Mouse (Mus musculus) embryonic facial prominence, embryonic 13.5 days (tissue): Measurements from ENCODE around the gene Arhgef3. TPM values are rescaled to one million over a fixed set of nuclear protein-coding genes. Genes with fewer than 3 reads are reported as not detected.

Experiments
- ATAC-seq: fragments of 200-750 bp; cut with Nextera tagmentation; 2 replicates; pipeline ENCODE4 v1.8.0; 2017; ENCODE audit warnings: low read depth; ENCODE audit not compliant: insufficient number of reproducible peaks, insufficient read depth, low FRiP score, low TSS enrichment
- H3K27ac ChIP-seq: fragments of 300-500 bp; sonication (generic); 2 replicates; pipeline ENCODE4 v1.5.1; 2015; ENCODE audit warnings: moderate library complexity, mild to moderate bottlenecking, inconsistent platforms
- H3K27me3 ChIP-seq: fragments of 300-500 bp; sonication (generic); 2 replicates; pipeline ENCODE4 v1.6.1; 2015; ENCODE audit warnings: mild to moderate bottlenecking, inconsistent platforms
- H3K36me3 ChIP-seq: fragments of 300-500 bp; sonication (generic); 2 replicates; pipeline ENCODE4 v1.6.1; 2015; ENCODE audit warnings: mild to moderate bottlenecking, inconsistent platforms
- H3K4me1 ChIP-seq: fragments of 300-500 bp; sonication (generic); 2 replicates; pipeline ENCODE4 v1.6.1; 2015; ENCODE audit warnings: inconsistent platforms
- H3K4me2 ChIP-seq: fragments of 300-500 bp; sonication (generic); 2 replicates; pipeline ENCODE4 v1.6.1; 2015; ENCODE audit warnings: moderate library complexity, mild to moderate bottlenecking, inconsistent platforms
- H3K4me3 ChIP-seq: fragments of 300-500 bp; sonication (generic); 2 replicates; pipeline ENCODE4 v1.5.1; 2015; ENCODE audit warnings: mild to moderate bottlenecking, inconsistent platforms
- H3K9ac ChIP-seq: fragments of 300-500 bp; sonication (generic); 2 replicates; pipeline ENCODE4 v1.6.1; 2015; ENCODE audit warnings: mild to moderate bottlenecking, inconsistent platforms
- H3K9me3 ChIP-seq: fragments of 300-500 bp; sonication (generic); 2 replicates; pipeline ENCODE4 v1.6.1; 2016; ENCODE audit warnings: inconsistent platforms
- WGBS: fragments of 180-500 bp; shearing (Covaris S2); methylation state at CpG from one replicate; pipeline ENCODE4 v1.1.7; 2015; ENCODE audit warnings: mixed read lengths; 5-methylcytosine and 5-hydroxymethylcytosine counted together
- polyA plus RNA-seq: library from polyadenylated mRNA; unstranded; fragments of >200 nt; fragmentation: Nextera tagmentation; extraction: Ambion mirVana; gene quantifications from 2 replicates; pipeline ENCODE4 v1.2.1, GENCODE M21; 2015

Arhgef3 gene
- polyA plus RNA-seq, result 12.6 and 12.8 TPM in 2 replicates

GRCm38 (mm10) chr14:27114362-27115274 is at the start of gene Arhgef3:
Gene Arhgef3, plus strand, starts transcription at chr14:27114899.
- under 1% methylated on average over 58 of the region's 58 CpGs for WGBS
- Histone ChIP-seq H3K9ac (peak within 1 kb of the TSS; percentile 76), H3K4me2 (peak within 1 kb of the TSS; percentile 98), H3K4me3 (peak within 1 kb of the TSS; percentile 65), H3K27ac (no peak within 1 kb of the TSS), H3K36me3 (no peaks in the 10 kb centered on the region), H3K9me3 (no peaks in the 10 kb centered on the region), H3K4me1 (peaks cover 14% of the 10 kb centered on the region; the same call in 1 of the 2 replicates), H3K27me3 (peaks cover 27% of the 10 kb centered on the region)
- peak; percentile 64; the same call in 1 of the 2 replicates for ATAC-seq

GRCm38 (mm10) chr14:27066171-27066929 is 48.3 kb upstream of the Arhgef3 start:
- H3K9me3 ChIP-seq, result no peaks in the 10 kb centered on the region
- peak overlapping the region; percentile 89 for H3K27ac ChIP-seq
- H3K27me3 ChIP-seq, result no peaks in the 10 kb centered on the region
- ATAC-seq, result no peak
- H3K4me1 ChIP-seq, result peaks cover 80% of the 10 kb centered on the region
- no peak overlapping the region for H3K4me3 ChIP-seq
- 12% methylated on average over 9 of the region's 9 CpGs for WGBS
- 0 out of 2 replicates have a peak overlapping the region, but pooled peaks have one; percentile 40 for H3K9ac ChIP-seq
- H3K36me3 ChIP-seq, result no peaks in the 10 kb centered on the region
- H3K4me2 ChIP-seq, result peak overlapping the region; percentile 27

- ATAC-seq, result peak; percentile 57; the same call in 1 of the 2 replicates
- H3K9ac ChIP-seq, result 0 out of 2 replicates have a peak overlapping the region, but pooled peaks have one; percentile 37
- H3K27ac ChIP-seq, result peak overlapping the region; percentile 89
- H3K4me1 ChIP-seq, result peaks cover 87% of the 10 kb centered on the region
- no peaks in the 10 kb centered on the region for H3K27me3 ChIP-seq
- H3K36me3 ChIP-seq, result no peaks in the 10 kb centered on the region
- H3K9me3 ChIP-seq, result no peaks in the 10 kb centered on the region
- H3K4me3 ChIP-seq, result no peak overlapping the region
- H3K4me2 ChIP-seq, result peak overlapping the region; percentile 31
- 9% methylated on average over 6 of the region's 6 CpGs for WGBS
Observed at GRCm38 (mm10) chr14:27067866-27068271, 46.8 kb upstream of the Arhgef3 start.

- Histone ChIP-seq H3K4me3 (no peak overlapping the region), H3K4me1 (peaks cover 95% of the 10 kb centered on the region), H3K4me2 (peak overlapping the region; percentile 12; the same call in 1 of the 2 replicates), H3K9ac (no peak overlapping the region), H3K27ac (peak overlapping the region; percentile 89), H3K36me3 (no peaks in the 10 kb centered on the region), H3K9me3 (no peaks in the 10 kb centered on the region), H3K27me3 (no peaks in the 10 kb centered on the region)
- no peak for ATAC-seq
- WGBS, result 12% methylated on average over 8 of the region's 8 CpGs
Observed at GRCm38 (mm10) chr14:27069434-27070097, 45.1 kb upstream of the Arhgef3 start.

GRCm38 (mm10) chr14:27070128-27070527 is 44.6 kb upstream of the Arhgef3 start:
- peaks cover 99% of the 10 kb centered on the region for H3K4me1 ChIP-seq
- peak overlapping the region; percentile 37; the same call in 1 of the 2 replicates for H3K4me2 ChIP-seq
- no peak for ATAC-seq
- 13% methylated on average over 3 of the region's 3 CpGs for WGBS
- H3K4me3 ChIP-seq, result no peak overlapping the region
- H3K27ac ChIP-seq, result peak overlapping the region; percentile 89
- H3K36me3 ChIP-seq, result no peaks in the 10 kb centered on the region
- H3K9me3 ChIP-seq, result no peaks in the 10 kb centered on the region
- H3K27me3 ChIP-seq, result no peaks in the 10 kb centered on the region
- no peak overlapping the region for H3K9ac ChIP-seq

GRCm38 (mm10) chr14:27070758-27071157 is 43.9 kb upstream of the Arhgef3 start:
- Histone ChIP-seq H3K4me1 (peaks cover 100% of the 10 kb centered on the region), H3K9me3 (no peaks in the 10 kb centered on the region), H3K9ac (no peak overlapping the region), H3K4me3 (no peak overlapping the region), H3K27ac (peak overlapping the region; percentile 89), H3K4me2 (peak overlapping the region; percentile 37), H3K36me3 (no peaks in the 10 kb centered on the region), H3K27me3 (no peaks in the 10 kb centered on the region)
- no peak for ATAC-seq
- 8% methylated on average over 9 of the region's 9 CpGs for WGBS

GRCm38 (mm10) chr14:27071985-27072384 is 42.7 kb upstream of the Arhgef3 start:
- H3K27ac ChIP-seq, result peak overlapping the region; percentile 89; the same call in 1 of the 2 replicates
- ATAC-seq, result no peak
- 5% methylated on average over 3 of the region's 3 CpGs for WGBS

GRCm38 (mm10) chr14:27075084-27075483 is 39.6 kb upstream of the Arhgef3 start:
- no peaks in the 10 kb centered on the region for H3K9me3 ChIP-seq
- H3K9ac ChIP-seq, result 0 out of 2 replicates have a peak overlapping the region, but pooled peaks have one; percentile 16
- H3K4me1 ChIP-seq, result peaks cover 69% of the 10 kb centered on the region
- H3K4me3 ChIP-seq, result no peak overlapping the region
- H3K4me2 ChIP-seq, result peak overlapping the region; percentile 37
- 18% methylated on average over 6 of the region's 6 CpGs for WGBS
- H3K27ac ChIP-seq, result peak overlapping the region; percentile 77
- no peaks in the 10 kb centered on the region for H3K27me3 ChIP-seq
- no peak for ATAC-seq
- H3K36me3 ChIP-seq, result no peaks in the 10 kb centered on the region

More at GRCm38 (mm10) chr14:27071985-27072384, 42.7 kb upstream of the Arhgef3 start:
- Histone ChIP-seq H3K27me3 (no peaks in the 10 kb centered on the region), H3K4me2 (no peak overlapping the region), H3K9ac (no peak overlapping the region), H3K9me3 (no peaks in the 10 kb centered on the region), H3K4me1 (peaks cover 100% of the 10 kb centered on the region), H3K36me3 (no peaks in the 10 kb centered on the region), H3K4me3 (no peak overlapping the region)

- WGBS, result 77% methylated on average over 8 of the region's 8 CpGs
- Histone ChIP-seq H3K4me1 (peaks cover 59% of the 10 kb centered on the region), H3K36me3 (no peaks in the 10 kb centered on the region), H3K27me3 (no peaks in the 10 kb centered on the region), H3K27ac (0 out of 2 replicates have a peak overlapping the region, but pooled peaks have one; percentile 77), H3K9me3 (no peaks in the 10 kb centered on the region), H3K4me3 (no peak overlapping the region), H3K4me2 (no peak overlapping the region), H3K9ac (no peak overlapping the region)
- no peak for ATAC-seq
Observed at GRCm38 (mm10) chr14:27075909-27076521, 38.7 kb upstream of the Arhgef3 start.

- no peak overlapping the region for H3K4me2 ChIP-seq
- ATAC-seq, result no peak
- H3K36me3 ChIP-seq, result no peaks in the 10 kb centered on the region
- H3K9me3 ChIP-seq, result no peaks in the 10 kb centered on the region
- no peak overlapping the region for H3K4me3 ChIP-seq
- no peaks in the 10 kb centered on the region for H3K27me3 ChIP-seq
- H3K27ac ChIP-seq, result no peak overlapping the region
- H3K9ac ChIP-seq, result no peak overlapping the region
- 71% methylated on average over 2 of the region's 2 CpGs for WGBS
- H3K4me1 ChIP-seq, result peaks cover 54% of the 10 kb centered on the region
Observed at GRCm38 (mm10) chr14:27076522-27076920, 38.2 kb upstream of the Arhgef3 start.
